22 mouse cellular contexts compared by ENCODE assay signal in the genomic region with DNA sequence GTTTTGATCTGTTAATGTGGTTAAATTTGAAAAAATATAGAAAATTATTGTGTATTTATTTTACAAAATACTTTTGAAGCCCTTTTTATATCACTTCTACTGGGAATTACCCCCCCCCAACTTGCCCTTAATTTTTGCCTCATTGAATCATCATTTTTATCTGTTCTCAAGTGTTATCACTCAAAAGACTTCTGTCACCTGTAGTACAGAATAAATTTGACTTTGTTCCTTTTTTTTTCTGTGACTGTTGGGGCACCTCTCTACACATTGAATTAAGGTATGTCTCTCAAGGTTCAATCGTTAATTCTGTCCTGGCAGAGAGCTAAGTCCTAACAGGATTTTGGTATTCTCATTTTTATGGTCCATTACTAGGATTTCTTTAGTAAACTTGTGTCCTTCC.
"Had no signal": no experiment of that assay in that cellular context is flagged by ENCODE, and none has a peak within 500 bp of the region (broad histone marks: within the 10 kb centered on the region; RNA-seq: fewer than 3 reads in every experiment).

No protein-coding gene starts in this region.

- H3K27ac ChIP-seq: heart, embryonic 10.5 days; hindbrain, embryonic 13.5 days; hindbrain, embryonic 15.5 days; hindbrain, postnatal 0 days; kidney, embryonic 15.5 days; kidney, postnatal 0 days; limb, embryonic 13.5 days; limb, embryonic 15.5 days had no signal

- H3K27me3 ChIP-seq: heart, embryonic 12.5 days; hindbrain, embryonic 13.5 days; hindbrain, embryonic 15.5 days; kidney, embryonic 15.5 days; limb, embryonic 13.5 days; limb, embryonic 15.5 days had no signal

- H3K9ac ChIP-seq: forebrain, postnatal 0 days; heart, embryonic 12.5 days; hindbrain, embryonic 13.5 days; hindbrain, embryonic 15.5 days; kidney, embryonic 15.5 days; limb, embryonic 13.5 days; limb, embryonic 15.5 days had no signal

- H3K9me3 ChIP-seq: heart, embryonic 10.5 days; heart, embryonic 12.5 days; hindbrain, embryonic 13.5 days; hindbrain, embryonic 15.5 days; kidney, embryonic 15.5 days; limb, embryonic 13.5 days; limb, embryonic 15.5 days had no signal

- H3K4me2 ChIP-seq: heart, embryonic 12.5 days; hindbrain, embryonic 13.5 days; hindbrain, embryonic 15.5 days; kidney, embryonic 15.5 days; limb, embryonic 13.5 days; limb, embryonic 15.5 days had no signal

- H3K4me1 ChIP-seq: heart, embryonic 10.5 days; heart, embryonic 12.5 days; hindbrain, embryonic 13.5 days; hindbrain, embryonic 15.5 days; kidney, embryonic 15.5 days; limb, embryonic 13.5 days; limb, embryonic 15.5 days had no signal

- ATAC-seq: forebrain, postnatal 0 days; hindbrain, postnatal 0 days had no signal

- DNase-seq: forebrain, postnatal 0 days; gastrocnemius, postnatal 25 days; heart, adult 18-20 months; heart, postnatal 14 days; heart, postnatal 36 days; kidney, adult 11 months; kidney, adult 2 months; kidney, adult 9 months; kidney, postnatal 14 days; kidney, postnatal 36 days; layer of hippocampus, adult 9-11 months; layer of hippocampus, postnatal 36 days; left cerebral cortex, postnatal 4 days had no signal

- H3K36me3 ChIP-seq: heart, embryonic 10.5 days; heart, embryonic 12.5 days; hindbrain, embryonic 13.5 days; hindbrain, embryonic 15.5 days; kidney, embryonic 15.5 days; limb, embryonic 13.5 days; limb, embryonic 15.5 days had no signal

- H3K4me3 ChIP-seq: heart, embryonic 10.5 days; heart, embryonic 12.5 days; hindbrain, embryonic 13.5 days; hindbrain, embryonic 15.5 days; kidney, embryonic 15.5 days; limb, embryonic 13.5 days; limb, embryonic 15.5 days had no signal
